Mouse (Mus musculus) layer of hippocampus, postnatal 25 days (tissue): ENCODE data around the gene Gpr31b. TPM values are rescaled to one million over a fixed set of nuclear protein-coding genes. Genes with fewer than 3 reads are reported as not detected.
"Not testable (repeated sequence)": the region's sequence is repeated elsewhere in the genome, so short reads cannot be mapped to it uniquely, and the experiment has no call there.

Experiments
- DNase-seq, 2 experiments: peaks; one replicate each; pipeline ENCODE4 v3.0.0; 2022; ENCODE audit warnings: mixed read lengths in 2 of 2, low spot score in 1 of 2; ENCODE audit errors: extremely low spot score in 1 of 2
- total RNA-seq, 2 experiments: library from RNA; stranded (reverse); gene quantifications; 2 replicates each; pipeline ENCODE4 v1.2.3; 2021

Gpr31b gene
- not detected for total RNA-seq

- DNase-seq = not testable (repeated sequence)
Observed at GRCm38 (mm10) chr17:13052124-13052813, at the start of gene Gpr31b. Gene Gpr31b, minus strand, starts transcription at chr17:13052296.

GRCm38 (mm10) chr17:13092960-13093359 lies 40.9 kb upstream of the Gpr31b start:
- DNase-seq = not testable (repeated sequence)

GRCm38 (mm10) chr17:13092100-13092764 lies 40.1 kb upstream of the Gpr31b start:
- DNase-seq = not testable (repeated sequence)

- DNase-seq = not testable (repeated sequence)
Observed at GRCm38 (mm10) chr17:13091510-13091909, 39.4 kb upstream of the Gpr31b start.

GRCm38 (mm10) chr17:13069227-13069626 lies 17.1 kb upstream of the Gpr31b start:
- not testable (repeated sequence) for DNase-seq

GRCm38 (mm10) chr17:13067864-13068385 lies 15.8 kb upstream of the Gpr31b start:
- not testable (repeated sequence) for DNase-seq

- not testable (repeated sequence) for DNase-seq
Observed at GRCm38 (mm10) chr17:13062882-13063281, 10.8 kb upstream of the Gpr31b start.

- DNase-seq = not testable (repeated sequence)
Observed at GRCm38 (mm10) chr17:13060804-13061203, 8.7 kb upstream of the Gpr31b start, which contains the start of gene Tcp10b. Gene Tcp10b, plus strand, starts transcription at chr17:13061104.

- peak; percentile 36 to 42 for DNase-seq
Observed at GRCm38 (mm10) chr17:13043846-13044673, 8.0 kb downstream of the Gpr31b start.

- DNase-seq = not testable (repeated sequence)
Observed at GRCm38 (mm10) chr17:13036627-13037192, 15.4 kb downstream of the Gpr31b start.

- DNase-seq = no peak
Observed at GRCm38 (mm10) chr17:13013316-13013715, 38.8 kb downstream of the Gpr31b start.

GRCm38 (mm10) chr17:13009887-13010286 lies 42.2 kb downstream of the Gpr31b start:
- no peak for DNase-seq

GRCm38 (mm10) chr17:13008528-13008927 lies 43.6 kb downstream of the Gpr31b start:
- no peak for DNase-seq

- peak; percentile 92 to 95 for DNase-seq
Observed at GRCm38 (mm10) chr17:13007730-13008425, 44.2 kb downstream of the Gpr31b start.

GRCm38 (mm10) chr17:13006984-13007383 lies 45.1 kb downstream of the Gpr31b start:
- DNase-seq = no peak

- DNase-seq = not testable (repeated sequence)
Observed at GRCm38 (mm10) chr17:13006546-13006945, 45.5 kb downstream of the Gpr31b start, which contains the start of gene Sod2. Gene Sod2, plus strand, starts transcription at chr17:13006846.

GRCm38 (mm10) chr17:13004436-13004835 lies 47.7 kb downstream of the Gpr31b start:
- DNase-seq = not testable (repeated sequence)

GRCm38 (mm10) chr17:13002243-13002642 lies 49.9 kb downstream of the Gpr31b start:
- not testable (repeated sequence) for DNase-seq
